Mouse (Mus musculus) midbrain, embryonic 13.5 days (tissue): Measurements from ENCODE around the gene Txlna. TPM values are rescaled to one million over a fixed set of nuclear protein-coding genes. Genes with fewer than 3 reads are reported as not detected.

ENCODE experiments used
- ATAC-seq: fragments of 200-750 bp; cut with Nextera tagmentation; 2 replicates; pipeline ENCODE4 v1.8.0; 2017; ENCODE audit warnings: mild to moderate bottlenecking, moderate TSS enrichment, moderate library complexity
- H3K27ac ChIP-seq: fragments of 300-500 bp; sonication (generic); 2 replicates; pipeline ENCODE4 v1.5.1; 2015; ENCODE audit warnings: inconsistent platforms, mild to moderate bottlenecking, moderate library complexity
- H3K27me3 ChIP-seq: fragments of 300-500 bp; sonication (generic); 2 replicates; pipeline ENCODE4 v1.6.1; 2015; ENCODE audit warnings: mild to moderate bottlenecking, inconsistent platforms
- H3K36me3 ChIP-seq: fragments of 300-500 bp; sonication (generic); 2 replicates; pipeline ENCODE4 v1.6.1; 2015; ENCODE audit warnings: mild to moderate bottlenecking, inconsistent platforms
- H3K4me1 ChIP-seq: fragments of 300-500 bp; sonication (generic); replicated peaks from 2 replicates; pipeline ENCODE4 v1.6.1; 2015; ENCODE audit warnings: inconsistent platforms
- H3K4me2 ChIP-seq: fragments of 300-500 bp; sonication (generic); replicated peaks from 2 replicates; pipeline ENCODE4 v1.6.1; 2015; ENCODE audit warnings: moderate library complexity, mild to moderate bottlenecking, inconsistent platforms
- H3K4me3 ChIP-seq: fragments of 300-500 bp; sonication (generic); replicated peaks from 2 replicates; pipeline ENCODE4 v1.5.1; 2015; ENCODE audit warnings: mild to moderate bottlenecking, inconsistent platforms
- H3K9ac ChIP-seq: fragments of 300-500 bp; sonication (generic); replicated peaks from 2 replicates; pipeline ENCODE4 v1.6.1; 2015; ENCODE audit warnings: mild to moderate bottlenecking, inconsistent platforms
- H3K9me3 ChIP-seq: fragments of 300-500 bp; sonication (generic); 2 replicates; pipeline ENCODE4 v1.6.1; 2016; ENCODE audit warnings: mild to moderate bottlenecking, inconsistent platforms
- WGBS: fragments of 180-500 bp; shearing (Covaris S2); methylation state at CpG from one replicate; pipeline ENCODE4 v1.1.7; 2015; 5-methylcytosine and 5-hydroxymethylcytosine counted together
- polyA plus RNA-seq: library from polyadenylated mRNA; unstranded; fragments of >200 nt; fragmentation: Nextera tagmentation; extraction: Ambion mirVana; gene quantifications from 2 replicates; pipeline ENCODE4 v1.2.1, GENCODE M21; 2015

Txlna gene
- 62.9 and 66.3 TPM in 2 replicates for polyA plus RNA-seq

- H3K9ac ChIP-seq, result peak within 1 kb of the TSS; percentile 73
- WGBS, result under 1% methylated on average over 60 of the region's 60 CpGs
- no peaks in the 10 kb centered on the region for H3K27me3 ChIP-seq
- peak within 1 kb of the TSS; percentile 89 for H3K4me2 ChIP-seq
- H3K4me3 ChIP-seq, result peak within 1 kb of the TSS; percentile 60
- ATAC-seq, result peak; percentile 98
- H3K36me3 ChIP-seq, result peaks cover 49% of the 10 kb centered on the region
- H3K27ac ChIP-seq, result peak within 1 kb of the TSS; percentile 93
- peaks cover 33% of the 10 kb centered on the region for H3K4me1 ChIP-seq
- H3K9me3 ChIP-seq, result no peaks in the 10 kb centered on the region
These were observed at the start of gene Txlna for GRCm38 (mm10) chr4:129640638-129641467. TSS of gene Txlna (minus strand) at chr4:129641065.

DNA sequence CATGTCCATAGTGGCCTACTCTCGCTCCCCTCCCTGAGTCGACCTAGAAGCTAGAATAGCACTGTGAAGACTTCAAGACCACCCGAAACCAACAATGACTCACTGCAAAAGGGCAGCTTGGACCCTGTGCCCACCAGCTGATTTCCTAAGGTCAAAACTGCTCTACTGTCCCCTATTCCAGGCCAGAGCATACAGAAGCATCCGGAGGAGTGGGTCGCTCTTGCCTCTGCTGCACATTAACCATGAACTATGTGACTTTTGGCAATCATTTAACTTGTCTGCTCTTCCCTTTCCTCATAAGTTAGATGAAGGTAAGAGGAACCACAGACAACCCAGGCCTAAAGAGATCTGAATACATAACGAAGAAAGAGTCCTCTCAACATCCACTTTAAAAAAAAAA, 43.7 kb upstream of the Txlna start:
- Histone ChIP-seq H3K4me1 (no peaks in the 10 kb centered on the region), H3K27me3 (no peaks in the 10 kb centered on the region), H3K4me3 (no peak overlapping the region), H3K9me3 (no peaks in the 10 kb centered on the region), H3K4me2 (no peak overlapping the region), H3K27ac (no peak overlapping the region), H3K9ac (no peak overlapping the region), H3K36me3 (peaks cover 95% of the 10 kb centered on the region)
- WGBS, result 92% methylated on average over 6 of the region's 6 CpGs
- no peak for ATAC-seq

DNA sequence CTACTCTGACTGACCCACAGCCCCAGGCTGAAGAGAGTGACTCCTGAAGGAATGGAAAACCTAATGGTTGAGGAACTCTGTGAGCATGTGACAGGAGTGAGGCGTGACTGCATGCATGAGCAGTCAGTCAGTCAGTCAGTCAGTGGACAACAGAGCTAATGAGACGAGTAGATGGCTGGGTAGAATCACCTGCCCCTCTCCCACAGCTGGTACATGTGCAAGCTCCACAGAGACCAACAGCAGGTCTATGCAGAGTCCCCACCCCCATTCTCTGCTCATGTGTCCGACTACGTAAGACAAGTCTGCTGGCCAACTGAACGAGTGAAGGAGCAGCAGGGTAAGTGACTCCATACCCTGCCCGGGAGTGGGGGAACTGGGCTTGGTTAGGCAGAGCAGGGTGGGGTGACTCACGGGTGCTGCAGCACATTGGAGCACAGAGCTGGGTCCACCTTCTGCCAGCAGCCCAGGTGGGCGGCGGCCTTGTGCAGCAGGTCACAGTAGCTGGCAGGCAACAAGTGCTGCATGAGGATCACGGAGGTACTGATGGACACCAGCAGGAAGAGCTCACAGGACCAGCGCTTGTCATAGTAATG, 43.1 kb upstream of the Txlna start:
- H3K9ac ChIP-seq, result no peak overlapping the region
- no peak overlapping the region for H3K4me3 ChIP-seq
- no peak overlapping the region for H3K4me2 ChIP-seq
- ATAC-seq, result no peak
- H3K9me3 ChIP-seq, result no peaks in the 10 kb centered on the region
- no peak overlapping the region for H3K27ac ChIP-seq
- WGBS, result 89% methylated on average over 11 of the region's 11 CpGs
- H3K4me1 ChIP-seq, result no peaks in the 10 kb centered on the region
- no peaks in the 10 kb centered on the region for H3K27me3 ChIP-seq
- H3K36me3 ChIP-seq, result peaks cover 94% of the 10 kb centered on the region

DNA sequence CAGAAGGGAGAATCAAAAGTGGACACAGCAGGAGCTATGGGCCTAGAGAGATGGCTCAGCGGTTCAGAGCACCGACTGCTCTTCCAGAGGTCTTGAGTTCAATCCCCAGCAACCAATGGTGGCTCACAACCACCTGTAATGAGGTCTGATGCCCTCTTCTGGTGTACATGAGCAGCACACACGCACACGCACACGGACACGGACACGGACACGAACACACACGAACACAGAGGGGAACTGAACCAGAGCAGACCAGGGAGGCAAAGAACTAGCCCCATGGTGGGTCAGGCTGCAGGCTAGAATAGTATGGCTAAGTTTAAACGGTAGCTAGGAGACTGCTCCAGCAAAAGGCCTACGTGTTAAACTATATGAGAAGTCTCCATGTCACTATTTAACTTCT, 41.0 kb upstream of the Txlna start:
- WGBS, result 96% methylated on average over 11 of the region's 11 CpGs

GRCm38 (mm10) chr4:129672878-129673449, 32.1 kb upstream of the Txlna start:
- H3K4me3 ChIP-seq, result peak overlapping the region; percentile 93
- peak overlapping the region; percentile 89 for H3K4me2 ChIP-seq
- H3K27ac ChIP-seq, result peak overlapping the region; percentile 93
- H3K27me3 ChIP-seq, result no peaks in the 10 kb centered on the region
- ATAC-seq, result no peak
- peaks cover 26% of the 10 kb centered on the region for H3K36me3 ChIP-seq
- H3K4me1 ChIP-seq, result peaks cover 20% of the 10 kb centered on the region
- WGBS, result 8% methylated on average over 10 of the region's 10 CpGs
- peak overlapping the region; percentile 47; the same call in 1 of the 2 replicates for H3K9ac ChIP-seq
- no peaks in the 10 kb centered on the region for H3K9me3 ChIP-seq

More for the DNA sequence above, 41.0 kb upstream of the Txlna start:
- H3K4me2 ChIP-seq, result no peak overlapping the region
- H3K27me3 ChIP-seq, result no peaks in the 10 kb centered on the region
- ATAC-seq, result no peak
- no peaks in the 10 kb centered on the region for H3K4me1 ChIP-seq
- no peak overlapping the region for H3K4me3 ChIP-seq
- H3K9me3 ChIP-seq, result no peaks in the 10 kb centered on the region
- no peak overlapping the region for H3K27ac ChIP-seq
- peaks cover 95% of the 10 kb centered on the region for H3K36me3 ChIP-seq
- no peak overlapping the region for H3K9ac ChIP-seq

- peak within 1 kb of the TSS; percentile 93 for H3K9ac ChIP-seq
- WGBS, result under 1% methylated on average over 64 of the region's 65 CpGs
- H3K27me3 ChIP-seq, result no peaks in the 10 kb centered on the region
- peaks cover 20% of the 10 kb centered on the region for H3K36me3 ChIP-seq
- H3K4me2 ChIP-seq, result peak within 1 kb of the TSS; percentile 89
- peaks cover 20% of the 10 kb centered on the region for H3K4me1 ChIP-seq
- H3K4me3 ChIP-seq, result peak within 1 kb of the TSS; percentile 93
- no peaks in the 10 kb centered on the region for H3K9me3 ChIP-seq
- peak within 1 kb of the TSS; percentile 93 for H3K27ac ChIP-seq
- peak; percentile 91 for ATAC-seq
These were observed 31.4 kb upstream of the Txlna start, which contains the start of gene Kpna6 for GRCm38 (mm10) chr4:129672083-129672877. TSS of gene Kpna6 (minus strand) at chr4:129672767.

GRCm38 (mm10) chr4:129671491-129672082, 30.7 kb upstream of the Txlna start:
- Histone ChIP-seq H3K4me3 (peak overlapping the region; percentile 93), H3K4me1 (peaks cover 20% of the 10 kb centered on the region), H3K9me3 (no peaks in the 10 kb centered on the region), H3K36me3 (peaks cover 13% of the 10 kb centered on the region), H3K4me2 (peak overlapping the region; percentile 89), H3K27ac (peak overlapping the region; percentile 93; the same call in 1 of the 2 replicates), H3K27me3 (no peaks in the 10 kb centered on the region), H3K9ac (peak overlapping the region; percentile 93)
- ATAC-seq, result peak; percentile 19; the same call in 1 of the 2 replicates
- 8% methylated on average over 12 of the region's 12 CpGs for WGBS

DNA sequence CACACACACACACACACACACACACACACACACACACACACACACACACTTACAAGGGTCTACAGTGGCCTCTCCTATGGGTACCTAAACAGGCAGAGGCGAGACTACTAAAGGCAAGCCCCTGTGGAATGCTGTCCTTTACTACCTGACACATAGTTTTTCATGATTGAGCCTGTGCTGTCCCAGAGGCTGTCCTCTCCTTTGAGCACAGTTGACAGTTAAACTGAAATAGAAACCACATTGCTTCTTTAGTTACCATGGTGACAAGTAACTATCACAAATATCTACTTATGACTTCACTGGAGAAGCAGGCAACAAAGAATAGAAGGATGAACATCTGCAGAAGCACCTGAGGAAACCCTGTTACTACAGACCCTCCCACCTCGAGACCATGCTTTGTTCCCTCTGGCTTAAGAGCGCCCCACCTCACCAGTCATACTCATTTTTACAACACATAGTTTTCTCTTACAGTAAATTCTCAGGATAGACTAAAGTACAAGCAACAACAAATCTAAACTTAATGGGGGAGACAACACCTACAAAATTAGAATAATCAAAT, 21.5 kb upstream of the Txlna start:
- H3K9me3 ChIP-seq, result no peaks in the 10 kb centered on the region
- no peak overlapping the region for H3K4me2 ChIP-seq
- no peaks in the 10 kb centered on the region for H3K27me3 ChIP-seq
- no peak for ATAC-seq
- 86% methylated on average over 3 of the region's 3 CpGs for WGBS
- H3K9ac ChIP-seq, result no peak overlapping the region
- peaks cover 42% of the 10 kb centered on the region for H3K36me3 ChIP-seq
- H3K4me3 ChIP-seq, result no peak overlapping the region
- H3K27ac ChIP-seq, result no peak overlapping the region
- no peaks in the 10 kb centered on the region; the same call in 1 of the 2 replicates for H3K4me1 ChIP-seq

GRCm38 (mm10) chr4:129661584-129661983, 20.7 kb upstream of the Txlna start:
- Histone ChIP-seq H3K27ac (no peak overlapping the region), H3K4me2 (no peak overlapping the region), H3K36me3 (peaks cover 50% of the 10 kb centered on the region), H3K4me3 (no peak overlapping the region), H3K9ac (no peak overlapping the region), H3K9me3 (no peaks in the 10 kb centered on the region), H3K4me1 (no peaks in the 10 kb centered on the region; the same call in 1 of the 2 replicates), H3K27me3 (no peaks in the 10 kb centered on the region)
- no peak for ATAC-seq
- WGBS, result 95% methylated on average over 3 of the region's 3 CpGs

GRCm38 (mm10) chr4:129654770-129655169, 13.9 kb upstream of the Txlna start:
- Histone ChIP-seq H3K27ac (no peak overlapping the region), H3K4me3 (no peak overlapping the region), H3K4me2 (no peak overlapping the region), H3K36me3 (peaks cover 87% of the 10 kb centered on the region), H3K9ac (no peak overlapping the region), H3K4me1 (no peaks in the 10 kb centered on the region), H3K9me3 (no peaks in the 10 kb centered on the region), H3K27me3 (no peaks in the 10 kb centered on the region)
- WGBS, result 90% methylated on average over 14 of the region's 14 CpGs
- no peak for ATAC-seq

- Histone ChIP-seq H3K36me3 (peaks cover 93% of the 10 kb centered on the region), H3K4me2 (no peak overlapping the region), H3K9me3 (no peaks in the 10 kb centered on the region), H3K27me3 (no peaks in the 10 kb centered on the region), H3K4me3 (no peak overlapping the region), H3K4me1 (no peaks in the 10 kb centered on the region), H3K27ac (no peak overlapping the region), H3K9ac (no peak overlapping the region)
- ATAC-seq, result no peak
- WGBS, result 95% methylated on average over 8 of the region's 8 CpGs
These were observed 9.5 kb upstream of the Txlna start for GRCm38 (mm10) chr4:129650359-129650758.
